In the genomic region with DNA sequence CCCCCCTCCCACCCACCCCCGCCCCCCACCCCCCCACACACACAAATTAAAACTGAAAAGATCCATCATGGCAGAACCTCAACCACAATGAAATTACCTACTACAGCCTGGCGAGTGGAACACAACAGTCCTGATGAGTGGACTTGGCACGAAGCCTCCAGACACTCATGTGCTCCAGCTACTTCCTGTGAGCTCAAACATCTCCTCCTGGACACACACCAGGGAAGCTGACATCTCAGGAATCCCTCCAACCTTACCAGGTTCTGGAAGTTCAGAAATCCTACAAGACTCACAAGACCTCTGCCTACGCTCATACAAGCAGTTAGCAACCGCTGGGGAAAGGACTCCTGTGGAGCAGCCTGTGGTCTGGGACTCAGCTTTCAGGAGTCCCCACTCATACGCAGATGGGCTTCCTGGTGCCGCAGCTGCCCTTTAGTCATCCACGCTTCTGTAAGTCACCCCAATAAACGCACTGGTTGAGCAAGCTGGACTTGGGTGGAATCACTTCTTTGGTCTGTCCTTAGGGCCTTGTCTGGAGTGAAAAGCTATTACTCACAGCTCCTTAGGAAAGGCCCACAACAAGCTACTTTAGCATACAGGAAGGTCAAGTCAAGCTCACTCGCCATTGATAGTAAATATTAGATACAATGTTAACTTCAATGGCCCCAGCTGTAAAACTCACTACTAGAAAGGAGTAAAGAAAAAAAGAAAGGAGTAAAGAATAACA, we compare ENCODE assay signal across 20 mouse cellular contexts. TPM values are rescaled to one million over a fixed set of nuclear protein-coding genes. Genes with fewer than 3 reads are reported as not detected.
DNase-seq lines count a peak whose midpoint lies in the region; ATAC-seq lines count a peak whose summit lies in the region.
"Had no signal": no experiment of that assay in that cellular context is flagged by ENCODE, and none has a peak within 500 bp of the region (broad histone marks: within the 10 kb centered on the region; RNA-seq: fewer than 3 reads in every experiment).

No protein-coding gene starts in this region.

- no peaks in the 10 kb centered on the region for H3K36me3 ChIP-seq in liver, embryonic 11.5 days (ENCODE audit: control insufficient read depth, insufficient read depth, low read length)
- H3K36me3 ChIP-seq: limb, embryonic 15.5 days; lung, embryonic 15.5 days; midbrain, embryonic 15.5 days; neural tube, embryonic 15.5 days had no signal

- H3K4me2 ChIP-seq in liver, embryonic 11.5 days = no peak overlapping the region
- H3K4me2 ChIP-seq: hindbrain, embryonic 14.5 days; limb, embryonic 15.5 days; lung, embryonic 15.5 days; midbrain, embryonic 15.5 days; neural tube, embryonic 15.5 days had no signal

- no peak overlapping the region for H3K4me3 ChIP-seq in liver, embryonic 11.5 days (ENCODE audit: low read depth, low read length)
- H3K4me3 ChIP-seq: embryonic facial prominence, embryonic 10.5 days; heart, adult 2 months; limb, embryonic 15.5 days; lung, embryonic 15.5 days; midbrain, embryonic 15.5 days; neural tube, embryonic 15.5 days had no signal

- WGBS in liver, embryonic 11.5 days = 88% methylated on average over 9 of the region's 10 CpGs

- H3K9ac ChIP-seq in liver, embryonic 11.5 days (ENCODE audit: low read depth, low read length) = no peak overlapping the region
- H3K9ac ChIP-seq: hindbrain, embryonic 14.5 days; limb, embryonic 15.5 days; lung, embryonic 15.5 days; midbrain, embryonic 15.5 days; neural tube, embryonic 15.5 days had no signal

- no peaks in the 10 kb centered on the region for H3K27me3 ChIP-seq in liver, embryonic 11.5 days (replicated peaks; ENCODE audit: control insufficient read depth, insufficient read depth, low read length)
- H3K27me3 ChIP-seq: limb, embryonic 15.5 days; lung, embryonic 15.5 days; midbrain, embryonic 15.5 days; neural tube, embryonic 15.5 days had no signal

- no peaks in the 10 kb centered on the region for H3K9me3 ChIP-seq in liver, embryonic 11.5 days (ENCODE audit: control insufficient read depth, low read length)
- H3K9me3 ChIP-seq: embryonic facial prominence, embryonic 10.5 days; limb, embryonic 15.5 days; lung, embryonic 15.5 days; midbrain, embryonic 15.5 days; neural tube, embryonic 15.5 days had no signal

- 0 out of 2 replicates have a peak, but pooled peaks cover 3% of the 10 kb centered on the region for H3K4me1 ChIP-seq in liver, embryonic 11.5 days (replicated peaks; ENCODE audit: control insufficient read depth, insufficient read depth, low read length)
- H3K4me1 ChIP-seq: limb, embryonic 15.5 days; lung, embryonic 15.5 days; midbrain, embryonic 15.5 days; neural tube, embryonic 15.5 days had no signal

- no peak for ATAC-seq in liver, embryonic 11.5 days (replicated peaks; ENCODE audit: low FRiP score)
- ATAC-seq: activated CD4-positive, CD25-positive, alpha-beta regulatory T cell, adult 4 months; forebrain, embryonic 14.5 days had no signal

- no peak overlapping the region for H3K27ac ChIP-seq in liver, embryonic 11.5 days (ENCODE audit: low read depth, low read length)
- H3K27ac ChIP-seq: embryonic facial prominence, embryonic 10.5 days; heart, adult 2 months; hindbrain, embryonic 14.5 days; limb, embryonic 15.5 days; lung, embryonic 15.5 days; midbrain, embryonic 15.5 days; neural tube, embryonic 15.5 days had no signal

- peak; percentile 55 for DNase-seq in kidney, adult 9 months
- DNase-seq in kidney, postnatal 14 days = no peak
- peak; percentile 66 for DNase-seq in NIH3T3 (ENCODE audit: low read depth)
- DNase-seq in fibroblast of lung, adult 2 months (ENCODE audit: low read depth) = peak; percentile 73
- peak; percentile 39 to 44 for DNase-seq in lung, postnatal 4 days
- DNase-seq in liver, embryonic 11.5 days (ENCODE audit: low spot score) = no peak
- DNase-seq in gastrocnemius, postnatal 10 days = no peak
- DNase-seq: adrenal gland, postnatal 10 days; gastrocnemius, postnatal 14 days; heart, adult 2 months; heart, postnatal 36 days; thymus, adult 2 months had no signal

RNA-seq across cellular contexts. Expression of gene Fnip2, which starts 15.6 kb away (rescaled TPM):
- 7.5 and 9.7 TPM in 2 replicates for polyA plus RNA-seq in liver, embryonic 11.5 days (2014; fragmentation: Nextera tagmentation; extraction: Ambion mirVana)
- 1 to 10 TPM; 5.7 to 7.7 TPM for total RNA-seq in gastrocnemius, postnatal 10 days (2021)

RNA-seq across cellular contexts. Expression of gene Ppid, which starts 39.2 kb away (rescaled TPM):
- polyA plus RNA-seq in liver, embryonic 11.5 days (2014; fragmentation: Nextera tagmentation; extraction: Ambion mirVana) = 325 and 349 TPM in 2 replicates
- total RNA-seq in gastrocnemius, postnatal 10 days (2021) = 10 to 100 TPM; 39.3 to 42.8 TPM

Comparison
In these comparisons a context has a peak if more than half of its experiments do, and no peak if none do; other contexts are left out.
1. DNase-seq: peak in kidney, adult 9 months (single experiment), NIH3T3 (single experiment), fibroblast of lung, adult 2 months (single experiment) and lung, postnatal 4 days (2 of 2); none in kidney, postnatal 14 days (single experiment), liver, embryonic 11.5 days (single experiment) and gastrocnemius, postnatal 10 days (single experiment).